Mouse (Mus musculus): ENCODE measurements around the gene Ddx56. TPM values are rescaled to one million over a fixed set of nuclear protein-coding genes. Genes with fewer than 3 reads are reported as not detected.

Gene Ddx56
- polyA plus RNA-seq, 1 experiment from 2014 or later = 91.7 TPM

- 93% methylated on average over 2 of the region's 2 CpGs for WGBS
- Histone ChIP-seq H3K9me3 (replicated peaks; ENCODE audit: control insufficient read depth, low read length) (no peaks in the 10 kb centered on the region), H3K27ac (ENCODE audit: low read depth, low read length) (no peak overlapping the region), H3K27me3 (replicated peaks; ENCODE audit: control insufficient read depth, insufficient read depth, low read length) (no peaks in the 10 kb centered on the region), H3K36me3 (ENCODE audit: control insufficient read depth, insufficient read depth, low read length) (peaks cover 21% of the 10 kb centered on the region), H3K4me1 (ENCODE audit: control insufficient read depth, insufficient read depth, low read length) (peaks cover 4% of the 10 kb centered on the region; the same call in 1 of the 2 replicates), H3K4me2 (ENCODE audit: low read length) (no peak overlapping the region), H3K9ac (ENCODE audit: low read length) (no peak overlapping the region), H3K4me3 (ENCODE audit: low read depth, low read length) (no peak overlapping the region)
- ATAC-seq (no peak), DNase-seq (ENCODE audit: low spot score) (no peak)
Measured at GRCm38 (mm10) chr11:6293601-6294000, 26.0 kb upstream of the Ddx56 start.

- Histone ChIP-seq H3K4me3 (ENCODE audit: low read depth, low read length) (peak overlapping the region; percentile 76; the same call in 1 of the 2 replicates), H3K4me1 (ENCODE audit: control insufficient read depth, insufficient read depth, low read length) (peaks cover 4% of the 10 kb centered on the region; the same call in 1 of the 2 replicates), H3K4me2 (ENCODE audit: low read length) (peak overlapping the region; percentile 79), H3K36me3 (ENCODE audit: control insufficient read depth, insufficient read depth, low read length) (peaks cover 14% of the 10 kb centered on the region), H3K27ac (ENCODE audit: low read depth, low read length) (no peak overlapping the region), H3K9ac (ENCODE audit: low read length) (no peak overlapping the region), H3K9me3 (replicated peaks; ENCODE audit: control insufficient read depth, low read length) (no peaks in the 10 kb centered on the region), H3K27me3 (replicated peaks; ENCODE audit: control insufficient read depth, insufficient read depth, low read length) (no peaks in the 10 kb centered on the region)
- DNase-seq (ENCODE audit: low spot score) (no peak), ATAC-seq (no peak)
- 98% methylated on average over 4 of the region's 4 CpGs for WGBS
Measured at GRCm38 (mm10) chr11:6292988-6293349, 25.4 kb upstream of the Ddx56 start.

- DNase-seq (ENCODE audit: low spot score) = peak; percentile 85
- peaks cover 4% of the 10 kb centered on the region; the same call in 1 of the 2 replicates for H3K4me1 ChIP-seq (ENCODE audit: control insufficient read depth, insufficient read depth, low read length)
Measured at GRCm38 (mm10) chr11:6292116-6292987, 24.8 kb upstream of the Ddx56 start.

GRCm38 (mm10) chr11:6291401-6292115, 24.0 kb upstream of the Ddx56 start, which contains the start of gene Ogdh:
Gene Ogdh, plus strand, starts transcription at chr11:6291633.
- WGBS = under 1% methylated on average over 55 of the region's 77 CpGs
- ATAC-seq = peak; percentile 98
- H3K9ac ChIP-seq (ENCODE audit: low read length) = peak within 1 kb of the TSS; percentile 75

More at GRCm38 (mm10) chr11:6292116-6292987, 24.8 kb upstream of the Ddx56 start:
- H3K27me3 ChIP-seq (replicated peaks; ENCODE audit: control insufficient read depth, insufficient read depth, low read length) = no peaks in the 10 kb centered on the region
- peak overlapping the region; percentile 75 for H3K9ac ChIP-seq (ENCODE audit: low read length)
- no peaks in the 10 kb centered on the region for H3K9me3 ChIP-seq (replicated peaks; ENCODE audit: control insufficient read depth, low read length)
- 21% methylated on average over 33 of the region's 33 CpGs for WGBS
- H3K4me3 ChIP-seq (ENCODE audit: low read depth, low read length) = peak overlapping the region; percentile 76
- peak overlapping the region; percentile 79 for H3K4me2 ChIP-seq (ENCODE audit: low read length)
- H3K27ac ChIP-seq (ENCODE audit: low read depth, low read length) = peak overlapping the region; percentile 80
- peaks cover 8% of the 10 kb centered on the region for H3K36me3 ChIP-seq (ENCODE audit: control insufficient read depth, insufficient read depth, low read length)
- peak; percentile 57 for ATAC-seq

GRCm38 (mm10) chr11:6290883-6291282, 23.3 kb upstream of the Ddx56 start:
- Histone ChIP-seq H3K4me1 (ENCODE audit: control insufficient read depth, insufficient read depth, low read length) (peaks cover 4% of the 10 kb centered on the region; the same call in 1 of the 2 replicates), H3K4me3 (ENCODE audit: low read depth, low read length) (peak overlapping the region; percentile 76), H3K27ac (ENCODE audit: low read depth, low read length) (no peak overlapping the region), H3K4me2 (ENCODE audit: low read length) (peak overlapping the region; percentile 61), H3K9ac (ENCODE audit: low read length) (peak overlapping the region; percentile 75; the same call in 1 of the 2 replicates), H3K9me3 (replicated peaks; ENCODE audit: control insufficient read depth, low read length) (no peaks in the 10 kb centered on the region), H3K27me3 (replicated peaks; ENCODE audit: control insufficient read depth, insufficient read depth, low read length) (no peaks in the 10 kb centered on the region), H3K36me3 (ENCODE audit: control insufficient read depth, insufficient read depth, low read length) (no peaks in the 10 kb centered on the region)
- WGBS = 33% methylated on average over 3 of the region's 3 CpGs
- no peak for ATAC-seq
- DNase-seq (ENCODE audit: low spot score) = no peak

More at GRCm38 (mm10) chr11:6291401-6292115, 24.0 kb upstream of the Ddx56 start, which contains the start of gene Ogdh:
- peak within 1 kb of the TSS; percentile 80 for H3K27ac ChIP-seq (ENCODE audit: low read depth, low read length)
- H3K27me3 ChIP-seq (replicated peaks; ENCODE audit: control insufficient read depth, insufficient read depth, low read length) = no peaks in the 10 kb centered on the region
- DNase-seq (ENCODE audit: low spot score) = peak; percentile 99
- H3K4me2 ChIP-seq (ENCODE audit: low read length) = peak within 1 kb of the TSS; percentile 79
- H3K36me3 ChIP-seq (ENCODE audit: control insufficient read depth, insufficient read depth, low read length) = peaks cover under 1% of the 10 kb centered on the region; the same call in 1 of the 2 replicates
- peaks cover 4% of the 10 kb centered on the region; the same call in 1 of the 2 replicates for H3K4me1 ChIP-seq (ENCODE audit: control insufficient read depth, insufficient read depth, low read length)
- H3K4me3 ChIP-seq (ENCODE audit: low read depth, low read length) = peak within 1 kb of the TSS; percentile 76
- no peaks in the 10 kb centered on the region for H3K9me3 ChIP-seq (replicated peaks; ENCODE audit: control insufficient read depth, low read length)

GRCm38 (mm10) chr11:6290138-6290537, 22.6 kb upstream of the Ddx56 start:
- H3K27me3 ChIP-seq (replicated peaks; ENCODE audit: control insufficient read depth, insufficient read depth, low read length) = no peaks in the 10 kb centered on the region
- ATAC-seq (no peak), DNase-seq (ENCODE audit: low spot score) (no peak)
- 94% methylated on average over 3 of the region's 3 CpGs for WGBS
- H3K4me1 ChIP-seq (ENCODE audit: control insufficient read depth, insufficient read depth, low read length) = peaks cover 4% of the 10 kb centered on the region; the same call in 1 of the 2 replicates
- H3K9me3 ChIP-seq (replicated peaks; ENCODE audit: control insufficient read depth, low read length) = no peaks in the 10 kb centered on the region
- H3K4me3 ChIP-seq (ENCODE audit: low read depth, low read length) = no peak overlapping the region
- H3K9ac ChIP-seq (ENCODE audit: low read length) = no peak overlapping the region
- H3K4me2 ChIP-seq (ENCODE audit: low read length) = no peak overlapping the region
- H3K36me3 ChIP-seq (ENCODE audit: control insufficient read depth, insufficient read depth, low read length) = no peaks in the 10 kb centered on the region
- H3K27ac ChIP-seq (ENCODE audit: low read depth, low read length) = no peak overlapping the region

- ATAC-seq = no peak
- Histone ChIP-seq H3K36me3 (ENCODE audit: control insufficient read depth, insufficient read depth, low read length) (no peaks in the 10 kb centered on the region), H3K27ac (ENCODE audit: low read depth, low read length) (no peak overlapping the region), H3K27me3 (replicated peaks; ENCODE audit: control insufficient read depth, insufficient read depth, low read length) (no peaks in the 10 kb centered on the region), H3K4me1 (ENCODE audit: control insufficient read depth, insufficient read depth, low read length) (no peaks in the 10 kb centered on the region), H3K4me3 (ENCODE audit: low read depth, low read length) (no peak overlapping the region), H3K4me2 (ENCODE audit: low read length) (no peak overlapping the region), H3K9me3 (replicated peaks; ENCODE audit: control insufficient read depth, low read length) (no peaks in the 10 kb centered on the region), H3K9ac (ENCODE audit: low read length) (no peak overlapping the region)
- no peak for DNase-seq (ENCODE audit: low spot score)
- 82% methylated on average over 3 of the region's 3 CpGs for WGBS
Measured at GRCm38 (mm10) chr11:6282940-6283339, 15.4 kb upstream of the Ddx56 start.

- no peaks in the 10 kb centered on the region for H3K27me3 ChIP-seq (replicated peaks; ENCODE audit: control insufficient read depth, insufficient read depth, low read length)
Measured at GRCm38 (mm10) chr11:6276466-6276865, 8.9 kb upstream of the Ddx56 start.

More at GRCm38 (mm10) chr11:6276466-6276865, 8.9 kb upstream of the Ddx56 start:
- H3K4me1 ChIP-seq (ENCODE audit: control insufficient read depth, insufficient read depth, low read length) = peaks cover 20% of the 10 kb centered on the region
- no peak overlapping the region for H3K4me3 ChIP-seq (ENCODE audit: low read depth, low read length)
- H3K4me2 ChIP-seq (ENCODE audit: low read length) = no peak overlapping the region
- ATAC-seq (no peak), DNase-seq (ENCODE audit: low spot score) (no peak)
- no peaks in the 10 kb centered on the region for H3K9me3 ChIP-seq (replicated peaks; ENCODE audit: control insufficient read depth, low read length)
- no peak overlapping the region for H3K27ac ChIP-seq (ENCODE audit: low read depth, low read length)
- 82% methylated on average over 3 of the region's 3 CpGs for WGBS
- H3K36me3 ChIP-seq (ENCODE audit: control insufficient read depth, insufficient read depth, low read length) = peaks cover 13% of the 10 kb centered on the region
- H3K9ac ChIP-seq (ENCODE audit: low read length) = no peak overlapping the region
